ENCODE assay signal across 9 mouse cellular contexts in genomic region chr4:150347387-150347672, GRCm38 (mm10).
A peak's percentile ranks its signal among the peaks of the same experiment; 100 is the strongest.
DNase-seq lines count a peak whose midpoint lies in the region; ATAC-seq and TF ChIP-seq lines count a peak whose summit lies in the region.
"Had no signal": no experiment of that assay in that cellular context is flagged by ENCODE, and none has a peak within 500 bp of the region (broad histone marks: within the 10 kb centered on the region; RNA-seq: fewer than 3 reads in every experiment).

No protein-coding gene starts in this region.

- H3K4me2 ChIP-seq in hindbrain, embryonic 14.5 days (replicated peaks), result no peak overlapping the region
- H3K4me2 ChIP-seq in hindbrain, embryonic 12.5 days (replicated peaks), result no peak overlapping the region
- H3K4me2 ChIP-seq: liver, embryonic 13.5 days had no signal

- ATAC-seq in hindbrain, embryonic 14.5 days (ENCODE audit: low FRiP score), result no peak
- ATAC-seq in hindbrain, embryonic 12.5 days (ENCODE audit: low FRiP score), result no peak

- intact Hi-C loops in left cerebral cortex, postnatal 4 days (cut with DNase I), result loop anchor here (5.0 kb wide), 1 partner anchor 120 kb away; no protein-coding TSS in a partner anchor

- no peak overlapping the region for H3K27ac ChIP-seq in hindbrain, embryonic 14.5 days
- H3K27ac ChIP-seq in hindbrain, embryonic 12.5 days, result no peak overlapping the region
- H3K27ac ChIP-seq in thymus, adult 2 months (ENCODE audit: control insufficient read depth, insufficient read depth, low read length), result no peak overlapping the region
- H3K27ac ChIP-seq: liver, embryonic 13.5 days had no signal

- H3K9me3 ChIP-seq in hindbrain, embryonic 14.5 days (ENCODE audit: control insufficient read depth, low read length), result no peaks in the 10 kb centered on the region
- H3K9me3 ChIP-seq in hindbrain, embryonic 12.5 days (replicated peaks), result no peaks in the 10 kb centered on the region
- H3K9me3 ChIP-seq: liver, embryonic 13.5 days had no signal

- peak; percentile 80 for DNase-seq in hindbrain, embryonic 14.5 days (ENCODE audit: low spot score)
- DNase-seq in thymus, adult 2 months, result peak; percentile 16
- no peak for DNase-seq in thymus, postnatal 4 days
- peak; percentile 72 for DNase-seq in embryo, embryonic 10.5 days (ENCODE audit: low spot score)
- peak; percentile 59 for DNase-seq in splenic B cell, adult 2 months (ENCODE audit: low read depth, low spot score)
- DNase-seq in right cerebral cortex, adult 18-20 months, result no peak
- DNase-seq in left cerebral cortex, postnatal 4 days, result no peak
- DNase-seq: liver, embryonic 13.5 days had no signal

- no peak for TF ChIP-seq CTCF in thymus, adult 2 months (IDR thresholded peaks at IDR 0.05; ENCODE audit: borderline replicate concordance, control insufficient read depth, extremely low read depth, insufficient read depth, low read length, poor library complexity)

- peaks cover 21% of the 10 kb centered on the region; the same call in 1 of the 2 replicates for H3K4me1 ChIP-seq in hindbrain, embryonic 14.5 days (replicated peaks; ENCODE audit: control insufficient read depth, insufficient read depth, low read length)
- H3K4me1 ChIP-seq in hindbrain, embryonic 12.5 days, result peaks cover 56% of the 10 kb centered on the region
- H3K4me1 ChIP-seq in thymus, adult 2 months (replicated peaks; ENCODE audit: control insufficient read depth, insufficient read depth, low read length), result peaks cover 4% of the 10 kb centered on the region; the same call in 1 of the 2 replicates

- TF ChIP-seq POLR2A in thymus, adult 2 months (IDR thresholded peaks at IDR 0.05; ENCODE audit: control insufficient read depth, extremely low read depth, insufficient read depth, low read length, poor library complexity), result no peak

- no peaks in the 10 kb centered on the region for H3K27me3 ChIP-seq in hindbrain, embryonic 14.5 days (ENCODE audit: control insufficient read depth, insufficient read depth, low read length)
- H3K27me3 ChIP-seq in hindbrain, embryonic 12.5 days, result no peaks in the 10 kb centered on the region
- H3K27me3 ChIP-seq in thymus, adult 2 months (ENCODE audit: control insufficient read depth, insufficient read depth, low read length), result no peaks in the 10 kb centered on the region
- H3K27me3 ChIP-seq in splenic B cell, adult 2 months (ENCODE audit: control insufficient read depth, insufficient read depth, low read length, poor library complexity, severe bottlenecking), result no peaks in the 10 kb centered on the region
- H3K27me3 ChIP-seq: liver, embryonic 13.5 days had no signal

- H3K9ac ChIP-seq in hindbrain, embryonic 14.5 days, result no peak overlapping the region
- no peak overlapping the region for H3K9ac ChIP-seq in hindbrain, embryonic 12.5 days
- H3K9ac ChIP-seq: liver, embryonic 13.5 days had no signal

- no peaks in the 10 kb centered on the region for H3K36me3 ChIP-seq in hindbrain, embryonic 14.5 days (replicated peaks; ENCODE audit: control insufficient read depth, insufficient read depth)
- no peaks in the 10 kb centered on the region for H3K36me3 ChIP-seq in hindbrain, embryonic 12.5 days
- H3K36me3 ChIP-seq in thymus, adult 2 months (ENCODE audit: control insufficient read depth, insufficient read depth, low read length), result no peaks in the 10 kb centered on the region
- no peaks in the 10 kb centered on the region for H3K36me3 ChIP-seq in splenic B cell, adult 2 months (ENCODE audit: control insufficient read depth, insufficient read depth, low read length, poor library complexity, severe bottlenecking)
- H3K36me3 ChIP-seq: liver, embryonic 13.5 days had no signal

- no peak overlapping the region for H3K4me3 ChIP-seq in hindbrain, embryonic 14.5 days (replicated peaks; ENCODE audit: low read length)
- H3K4me3 ChIP-seq in hindbrain, embryonic 12.5 days, result no peak overlapping the region
- H3K4me3 ChIP-seq in thymus, adult 2 months (ENCODE audit: control insufficient read depth, insufficient read depth, low read length), result no peak overlapping the region
- H3K4me3 ChIP-seq: liver, embryonic 13.5 days had no signal

- 9% methylated on average over 2 of the region's 2 CpGs for WGBS in hindbrain, embryonic 14.5 days
- WGBS in hindbrain, embryonic 12.5 days, result 19% methylated on average over 2 of the region's 2 CpGs
- 27% methylated on average over 2 of the region's 2 CpGs for WGBS in thymus, adult 2 months

Comparison
In these comparisons a context has a peak if more than half of its experiments do, and no peak if none do; other contexts are left out.
1. DNase-seq: peak in hindbrain, embryonic 14.5 days (single experiment), thymus, adult 2 months (single experiment), embryo, embryonic 10.5 days (single experiment) and splenic B cell, adult 2 months (single experiment); none in thymus, postnatal 4 days (single experiment), right cerebral cortex, adult 18-20 months (single experiment) and left cerebral cortex, postnatal 4 days (single experiment).